Mouse (Mus musculus) cerebellum, postnatal 4 days (tissue): ENCODE results near the gene Metrnl.

Experiments used
- DNase-seq, 2 experiments: peaks; one replicate each; pipeline ENCODE4 v3.0.0; 2022; ENCODE audit warnings: low spot score in 2 of 2, mixed read lengths in 1 of 2

Gene Metrnl

DNA sequence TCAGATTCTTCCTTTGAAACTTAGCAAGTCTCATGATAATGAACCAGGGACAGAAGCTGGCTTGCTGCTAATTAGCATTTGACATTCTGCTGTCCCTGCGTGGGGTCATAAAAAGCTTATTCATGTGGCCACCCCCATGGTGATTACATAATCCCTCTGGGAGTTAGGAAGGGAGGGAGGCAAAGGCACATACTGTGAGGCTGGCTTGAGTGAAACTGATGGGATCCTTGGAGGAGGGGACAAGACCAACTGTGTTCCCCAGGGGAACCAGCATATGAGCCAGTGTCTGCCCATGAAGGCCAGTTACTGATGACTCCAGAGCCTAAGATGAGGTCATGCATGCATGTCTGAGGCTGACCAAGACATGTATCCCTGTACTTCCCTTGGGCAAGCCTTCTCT, 33.5 kb downstream of the Metrnl start:
- DNase-seq = no peak

DNA sequence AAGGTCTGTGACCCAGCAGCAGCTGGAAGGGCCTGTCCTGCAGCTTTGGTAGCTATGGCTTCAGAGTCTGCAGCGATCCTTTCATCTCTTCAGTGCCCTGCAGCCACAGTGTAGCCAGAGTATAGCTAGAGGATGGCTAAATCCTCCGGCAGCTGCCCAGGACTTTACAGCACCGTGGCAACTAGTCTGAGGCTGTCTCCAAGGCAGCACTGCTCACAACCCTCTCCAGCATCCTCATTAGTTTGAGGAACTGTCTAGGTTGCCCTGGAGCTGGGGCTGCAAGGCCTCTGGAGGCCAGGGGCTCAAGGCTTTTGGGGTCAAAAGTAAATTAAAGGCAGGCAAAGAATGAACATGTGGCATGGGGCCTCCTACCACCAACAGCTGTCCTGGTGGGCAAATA, 37.3 kb downstream of the Metrnl start:
- no peak for DNase-seq

DNA sequence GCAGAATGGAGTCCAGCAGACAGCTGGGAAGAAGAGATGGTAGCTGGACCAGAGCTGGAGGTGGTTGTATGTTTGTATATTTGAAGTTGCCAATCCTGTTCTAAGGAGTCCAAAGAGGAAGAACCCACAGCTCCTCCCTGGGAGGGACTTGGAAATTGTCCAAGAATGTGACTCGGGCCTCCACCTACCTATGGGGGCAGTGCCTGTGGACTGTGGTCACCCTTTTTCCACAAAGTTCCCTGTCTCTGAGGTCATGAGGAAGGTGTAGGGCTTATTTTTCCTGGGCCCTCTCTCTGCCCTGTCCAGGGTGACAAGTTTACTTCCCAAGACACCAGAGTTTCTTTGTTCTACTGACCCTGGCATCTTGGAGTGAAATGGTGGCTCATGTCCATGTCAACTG, 39.6 kb downstream of the Metrnl start:
- DNase-seq = no peak

DNA sequence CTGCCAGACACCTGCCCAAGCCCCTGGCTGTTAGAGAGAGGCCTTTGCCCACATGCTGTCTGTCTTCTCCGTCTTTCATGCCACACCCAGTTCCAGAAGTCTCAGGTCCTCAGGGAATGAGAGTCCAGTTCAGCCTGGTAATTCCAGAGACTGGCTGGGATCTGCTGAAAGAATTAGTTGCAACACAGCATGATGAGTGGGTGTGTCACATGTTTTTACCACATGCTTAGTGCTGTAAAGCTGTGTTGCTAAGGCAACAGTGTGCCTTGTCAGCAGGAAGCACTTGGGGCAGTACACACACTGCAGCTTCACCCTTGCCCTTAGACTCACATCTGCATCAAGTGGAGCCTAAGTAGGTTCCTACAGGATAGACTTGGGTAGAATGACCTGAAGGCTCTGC, 40.1 kb downstream of the Metrnl start:
- DNase-seq = no peak

DNA sequence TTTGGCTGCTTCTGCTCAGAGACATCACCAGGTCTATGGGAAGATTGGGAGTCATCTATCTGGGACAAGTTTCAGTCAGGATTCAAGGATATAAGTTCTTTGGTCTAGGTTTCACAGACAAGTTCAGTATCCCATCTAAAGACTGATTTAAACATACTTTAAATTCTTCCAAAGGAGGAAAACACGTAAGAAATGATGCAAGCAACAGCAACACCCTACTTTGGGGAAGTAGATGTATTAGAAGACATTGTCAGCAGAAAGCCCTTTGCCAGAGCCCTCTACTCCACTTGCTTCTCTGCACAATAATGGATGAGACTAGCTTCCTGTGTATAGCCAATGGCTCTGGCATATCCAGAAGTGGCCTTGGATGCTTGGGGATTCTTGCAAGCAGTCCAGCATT, 41.8 kb downstream of the Metrnl start:
- DNase-seq = no peak

DNA sequence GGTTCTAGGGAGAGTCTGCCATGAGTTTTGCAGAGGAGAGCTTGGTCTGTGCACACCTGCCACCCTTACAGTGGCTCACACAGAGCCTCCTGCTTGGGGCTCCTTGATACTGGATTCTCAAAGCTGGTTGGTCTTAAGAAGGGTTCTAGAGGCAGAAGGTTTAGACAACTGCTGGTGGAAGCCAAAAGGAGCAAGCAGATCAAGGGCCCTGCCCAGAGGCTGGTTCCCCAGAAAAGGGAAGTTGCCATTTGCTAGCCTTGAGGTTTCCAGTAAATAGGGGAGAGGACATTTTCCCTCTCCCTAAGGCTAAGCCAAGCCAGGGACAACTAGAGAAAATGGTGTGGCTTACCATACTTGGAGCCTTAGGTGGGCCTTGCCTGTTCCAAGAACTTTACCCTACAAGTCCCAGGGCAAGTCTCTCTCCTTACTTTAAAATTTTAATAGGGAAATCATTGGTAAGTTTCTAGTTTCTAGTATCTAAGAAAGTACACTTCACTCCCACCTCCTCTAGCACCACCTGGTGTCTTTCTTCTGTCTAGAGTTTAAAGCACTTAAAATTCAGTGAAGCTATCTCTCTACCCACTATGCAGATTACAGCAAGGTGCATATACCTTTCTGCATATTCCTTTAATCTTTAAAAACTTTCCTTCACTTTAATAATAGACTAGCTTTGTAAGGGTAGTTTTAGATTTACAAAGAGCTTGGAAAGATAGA, 42.7 kb downstream of the Metrnl start:
- no peak for DNase-seq

DNA sequence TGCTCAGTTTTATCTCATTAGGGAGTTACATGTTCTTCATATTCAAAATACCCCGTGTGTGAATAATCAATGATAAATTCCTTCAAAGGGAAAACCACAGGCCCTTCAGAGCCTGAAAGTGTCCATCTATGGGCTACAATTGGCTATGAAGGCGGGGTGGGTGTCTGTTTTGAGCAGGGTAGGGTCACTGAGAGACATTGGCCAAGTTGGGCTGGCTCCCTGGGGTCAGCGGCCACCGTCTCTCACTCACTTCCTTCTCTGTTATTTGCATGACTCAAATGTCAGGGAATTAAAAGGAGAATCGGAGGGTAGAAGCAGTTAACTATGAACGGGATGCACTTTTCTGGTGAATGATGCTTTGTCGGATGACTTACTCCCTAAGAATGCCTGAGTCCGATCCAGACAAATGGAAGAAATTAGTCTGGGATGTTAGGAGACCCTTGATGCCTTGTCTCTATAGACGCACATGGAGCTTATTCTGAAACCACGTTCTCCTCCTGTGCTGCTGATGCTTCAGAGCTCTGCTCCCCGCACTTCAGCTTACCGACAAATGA, 45.7 kb downstream of the Metrnl start:
- no peak for DNase-seq

DNA sequence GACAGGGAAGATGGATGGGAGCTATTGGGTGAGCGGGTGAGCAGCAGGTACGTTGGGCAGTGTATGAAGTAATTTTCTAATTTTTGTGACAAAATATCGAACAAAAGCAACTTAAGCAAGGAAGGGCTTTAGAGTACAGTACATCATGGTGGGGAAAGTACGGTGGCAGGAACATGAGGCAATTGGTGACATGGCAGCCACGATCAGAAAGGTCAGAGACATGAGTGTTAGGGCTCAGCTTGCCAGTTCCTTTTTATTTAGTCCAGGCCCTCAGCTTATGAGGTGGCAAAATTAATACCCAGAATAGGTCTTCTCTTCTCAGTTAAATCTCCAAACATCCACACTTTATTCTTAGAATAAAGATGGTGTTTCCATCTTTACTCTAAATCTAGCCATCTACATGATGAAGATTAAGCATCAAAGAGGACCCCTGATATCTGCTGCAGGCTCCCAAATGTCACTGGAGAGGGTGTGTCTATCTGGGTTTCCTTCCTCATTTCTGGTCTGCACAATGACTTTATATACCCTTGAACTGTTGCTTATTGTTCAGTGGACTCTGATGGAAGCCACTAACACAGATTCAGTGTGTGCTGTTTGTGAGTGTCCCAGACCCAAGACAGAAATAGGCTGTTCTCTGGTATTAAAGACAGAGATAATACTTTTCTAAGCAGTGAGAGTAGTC, 46.8 kb downstream of the Metrnl start:
- DNase-seq = no peak
